Mouse (Mus musculus) liver (tissue): Measurements from ENCODE around the gene Angptl6.

Source experiments
- DNase-seq: peaks from one replicate; pipeline ENCODE4 v3.0.0-alpha.2; 2020; ENCODE audit warnings: mixed read lengths

Gene Angptl6

GRCm38 (mm10) chr9:20878710-20879065, 839 bp downstream of the Angptl6 start:
- no peak for DNase-seq

- peak; percentile 99 for DNase-seq
These were observed 1.4 kb downstream of the Angptl6 start for GRCm38 (mm10) chr9:20878041-20878709.

GRCm38 (mm10) chr9:20877118-20878040, 2.1 kb downstream of the Angptl6 start:
- DNase-seq: no peak

DNA sequence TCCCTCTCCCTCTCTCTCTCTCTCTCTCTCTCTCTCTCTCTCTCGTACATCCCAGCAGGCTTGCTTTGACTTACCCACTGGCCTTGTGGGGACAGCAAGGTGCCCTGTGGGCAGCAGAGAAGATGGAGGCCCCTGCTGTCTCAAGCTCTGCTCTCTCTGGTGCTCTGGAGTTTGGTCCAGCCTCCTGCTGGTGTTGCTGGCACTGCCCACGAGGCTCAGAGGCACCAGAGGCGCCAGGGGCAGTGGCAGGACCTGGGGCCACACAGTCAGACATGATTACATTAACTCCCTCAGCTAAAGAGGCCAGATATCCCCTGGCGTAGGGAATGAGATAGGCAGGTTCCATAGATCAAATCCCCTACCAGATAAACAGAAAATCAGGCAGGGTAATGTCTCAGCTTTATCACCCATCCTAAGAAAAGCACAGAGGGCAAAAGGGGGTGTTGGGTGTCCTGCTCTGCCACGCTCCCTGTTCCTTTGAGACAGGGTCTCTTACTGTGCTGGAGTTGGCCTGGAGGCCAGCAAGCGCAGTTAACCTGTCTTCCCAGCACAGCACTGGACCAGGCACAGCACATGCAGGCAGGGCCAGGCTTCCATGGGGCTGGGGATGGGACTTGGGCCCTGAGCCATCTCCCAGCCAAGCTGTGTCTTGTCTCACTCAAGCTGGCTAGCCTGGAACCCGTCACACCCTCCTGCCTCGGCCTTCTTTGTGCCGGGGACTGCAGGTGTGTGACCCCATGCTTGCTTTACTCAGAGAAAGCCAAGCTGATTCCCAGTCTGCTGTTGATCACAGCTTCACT, 3.0 kb downstream of the Angptl6 start:
- no peak for DNase-seq

DNA sequence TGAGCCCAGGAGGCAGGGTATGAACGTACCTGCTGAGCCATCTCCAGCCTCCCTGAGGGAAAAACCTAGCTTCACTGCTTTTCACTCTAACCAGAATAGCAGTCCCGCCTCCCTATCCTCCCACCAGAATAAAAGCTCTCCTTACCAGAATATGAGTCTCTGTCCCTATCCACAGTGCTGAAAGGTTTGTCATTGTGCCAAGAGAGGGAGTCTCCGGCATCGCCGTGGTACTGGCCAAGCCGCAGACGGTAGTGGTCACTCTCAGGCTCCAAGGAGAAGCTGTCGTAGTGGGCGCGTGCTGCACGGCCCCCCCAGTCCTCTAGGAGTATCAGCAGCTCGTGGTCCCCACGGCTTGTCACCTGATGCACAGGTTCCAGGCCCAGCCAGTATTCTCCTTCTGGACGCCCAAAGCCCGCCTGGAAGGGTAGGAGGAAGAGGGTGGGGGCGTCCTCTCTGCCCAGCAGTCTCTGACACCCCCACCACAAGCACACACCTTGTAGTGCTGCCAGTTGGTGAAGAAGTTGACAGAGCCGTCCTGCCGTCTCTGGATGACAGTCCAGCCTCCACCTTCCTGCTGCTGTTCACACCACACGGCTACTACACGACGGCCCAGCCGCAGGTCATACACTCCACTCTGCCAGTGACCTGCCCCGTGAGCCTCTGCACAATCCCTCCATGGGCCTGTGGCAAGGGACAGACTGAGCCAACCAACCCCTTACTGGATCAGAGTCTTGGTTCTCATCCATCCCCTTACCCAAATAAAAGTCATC, 4.3 kb downstream of the Angptl6 start:
- no peak for DNase-seq

DNA sequence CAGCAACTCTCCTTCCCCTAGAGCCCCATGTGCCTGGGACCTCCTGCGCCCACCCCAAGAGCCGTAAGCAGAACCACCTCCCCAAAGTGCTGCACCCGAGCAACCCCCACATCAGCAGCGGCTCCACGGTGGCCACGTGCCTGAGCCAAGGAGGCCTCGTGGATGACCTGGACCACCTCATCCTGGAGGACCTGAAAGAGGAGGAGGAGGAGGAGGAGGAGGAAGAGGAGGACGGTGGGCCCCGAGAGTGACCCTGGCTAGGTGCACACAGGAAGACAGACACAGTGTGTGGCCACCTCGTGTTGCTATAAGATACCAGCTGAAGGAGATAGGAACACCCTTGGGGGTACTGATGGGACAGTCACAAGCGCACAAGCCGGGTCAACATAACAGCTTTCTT, 6.0 kb downstream of the Angptl6 start:
- DNase-seq: no peak

- DNase-seq: no peak
These were observed 6.5 kb downstream of the Angptl6 start for GRCm38 (mm10) chr9:20872991-20873390.

DNA sequence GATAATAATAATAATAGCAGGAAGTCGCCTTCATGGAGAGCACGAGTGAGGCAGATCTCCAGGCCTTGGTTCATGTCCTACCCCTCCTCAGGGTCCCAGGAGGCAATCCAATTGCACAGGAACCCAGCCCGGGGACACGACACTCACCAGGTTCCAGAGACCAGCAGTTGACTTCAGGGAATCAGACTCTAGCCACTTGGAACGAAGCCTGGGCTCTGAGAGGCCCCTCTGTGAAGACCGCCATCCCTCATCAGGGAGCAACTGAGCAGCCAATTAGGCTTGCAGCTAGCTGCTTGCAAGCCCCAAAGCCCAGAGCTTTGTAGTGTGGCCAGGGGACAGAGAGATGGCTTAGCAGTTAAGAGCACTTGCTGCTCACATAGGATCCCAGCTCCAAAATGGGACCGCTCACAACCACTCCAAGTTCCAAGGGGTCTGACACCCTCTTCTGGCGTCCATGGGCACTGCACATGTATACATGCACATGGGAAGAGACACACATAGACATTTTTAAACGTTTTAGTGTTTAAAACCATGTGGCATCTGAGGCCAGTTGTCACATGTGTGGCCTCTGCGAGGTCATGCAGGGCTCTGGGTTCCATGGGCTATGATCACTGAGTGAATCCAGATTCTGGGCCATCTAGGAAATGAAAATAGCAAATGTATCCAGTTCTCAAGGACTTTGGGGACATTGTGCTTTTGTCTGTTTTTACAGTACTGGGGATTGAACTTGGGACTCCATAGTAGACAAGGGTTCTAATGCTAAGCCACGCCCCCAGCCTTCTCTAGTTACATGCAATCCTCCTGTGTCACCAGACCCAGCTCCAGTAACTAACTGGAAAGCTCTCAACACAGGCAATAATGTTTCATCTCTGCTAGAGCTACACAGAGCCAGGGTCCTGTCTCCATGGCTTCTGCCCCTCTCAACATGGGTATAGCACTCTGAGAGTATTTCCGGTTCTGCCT, 9.0 kb downstream of the Angptl6 start:
- no peak for DNase-seq

DNA sequence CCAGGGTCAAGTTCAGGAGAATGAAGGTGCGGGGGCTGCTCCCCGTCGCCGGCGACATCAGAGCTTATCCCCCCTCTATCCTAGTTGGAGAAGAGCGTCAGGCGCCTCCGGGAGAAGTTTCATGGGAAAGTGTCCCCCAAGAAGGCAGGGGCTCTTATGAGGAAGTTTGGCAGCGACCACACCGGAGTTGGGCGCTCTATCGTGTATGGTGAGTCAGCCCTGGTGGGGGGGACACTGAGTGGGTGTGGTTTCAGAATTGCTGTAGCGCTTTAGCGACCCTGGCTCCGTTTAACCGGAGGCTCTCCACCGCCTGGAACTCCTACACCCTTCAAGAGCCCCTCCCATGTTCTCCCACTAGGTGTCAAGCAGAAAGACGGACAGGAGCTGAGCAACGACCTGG, 10.3 kb downstream of the Angptl6 start:
- DNase-seq: no peak

GRCm38 (mm10) chr9:20868448-20869001, 11.0 kb downstream of the Angptl6 start, which contains the start of gene A230050P20Rik:
TSS of gene A230050P20Rik (plus strand) at chr9:20868642.
- peak; percentile 46 for DNase-seq

DNA sequence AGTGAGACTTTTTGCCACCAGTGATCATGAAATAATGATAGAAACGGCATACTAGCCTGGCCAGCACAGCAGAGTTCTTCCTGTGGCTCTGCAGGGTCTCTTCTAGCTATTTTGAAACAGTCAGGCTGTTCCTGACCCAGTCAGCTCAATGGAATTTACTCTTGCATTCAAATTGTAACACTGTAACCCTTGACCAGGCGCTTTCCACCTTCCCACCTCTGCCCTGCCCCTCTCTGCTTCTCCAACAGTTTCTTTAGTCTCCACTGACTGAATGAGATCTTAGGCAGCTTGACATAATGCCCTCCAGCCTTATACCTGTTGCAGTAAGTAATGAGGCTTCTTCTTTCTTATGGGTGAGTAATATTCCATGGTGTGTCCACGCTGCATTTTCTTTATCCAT, 12.6 kb downstream of the Angptl6 start:
- DNase-seq: no peak

DNA sequence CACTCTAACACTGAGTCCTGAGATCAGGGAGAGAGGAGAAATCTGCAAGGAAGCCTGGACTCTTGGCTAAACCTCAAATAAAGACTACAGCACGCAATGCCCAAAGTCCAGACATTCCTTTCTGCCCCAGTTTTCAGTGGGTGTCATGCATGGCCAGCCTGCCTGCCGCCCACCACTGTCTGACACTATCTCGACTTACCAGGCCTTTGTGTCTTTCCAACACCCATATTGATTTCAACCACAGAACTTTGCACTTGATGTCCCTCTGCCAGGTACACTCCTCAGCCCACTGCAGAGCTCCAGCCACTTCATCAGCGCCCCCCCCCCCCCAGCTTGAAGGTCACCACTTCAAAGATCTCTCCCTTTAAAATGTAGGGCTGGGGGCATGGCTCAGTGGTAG, 17.3 kb downstream of the Angptl6 start:
- no peak for DNase-seq

- DNase-seq: peak; percentile 53
These were observed 17.7 kb downstream of the Angptl6 start for GRCm38 (mm10) chr9:20861821-20862220.

GRCm38 (mm10) chr9:20859926-20860325, 19.6 kb downstream of the Angptl6 start:
- no peak for DNase-seq

- DNase-seq: peak; percentile 70
These were observed 22.4 kb downstream of the Angptl6 start for GRCm38 (mm10) chr9:20857131-20857530.

- no peak for DNase-seq
These were observed 29.3 kb downstream of the Angptl6 start for GRCm38 (mm10) chr9:20850179-20850578.

DNA sequence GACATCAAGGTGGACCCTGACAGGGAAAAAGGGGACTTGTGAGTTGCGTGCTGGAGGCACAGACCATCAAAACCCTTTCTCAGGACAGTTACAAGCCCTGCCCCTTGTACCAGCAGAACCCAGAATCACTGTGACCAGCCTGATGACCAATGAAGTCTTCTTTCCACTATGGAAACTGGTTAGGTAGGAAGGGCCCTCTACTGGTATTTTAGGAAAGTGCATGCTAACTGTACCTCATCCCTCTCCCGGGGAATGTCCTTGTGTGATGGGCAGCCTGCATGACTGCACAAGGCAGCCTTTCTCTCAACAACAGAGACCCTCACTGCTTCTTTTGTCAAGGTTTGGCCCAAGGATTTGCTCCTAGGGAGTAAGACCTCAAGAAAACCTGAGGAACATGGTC, 36.9 kb downstream of the Angptl6 start:
- no peak for DNase-seq

- no peak for DNase-seq
These were observed 37.3 kb downstream of the Angptl6 start for GRCm38 (mm10) chr9:20842211-20842610.

DNA sequence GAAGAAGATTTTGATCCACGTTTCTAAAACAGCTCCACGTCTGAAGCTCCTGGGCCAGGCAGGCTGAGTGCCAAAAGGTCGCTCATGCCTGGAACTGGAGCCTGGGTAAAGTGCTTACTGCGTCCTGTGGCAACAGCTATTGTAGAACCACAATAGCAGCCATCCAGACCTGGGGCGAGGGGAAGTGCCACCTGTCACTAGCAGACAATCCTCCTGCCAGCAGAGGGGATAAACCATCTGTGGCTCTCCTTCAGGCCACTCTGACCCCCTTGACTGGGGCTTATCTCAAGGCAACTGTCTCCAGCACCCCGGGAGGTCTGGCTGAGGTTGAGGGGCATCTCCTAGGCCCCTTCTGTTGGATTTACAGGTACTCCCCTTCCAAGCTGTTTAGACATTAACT, 40.6 kb downstream of the Angptl6 start:
- DNase-seq: no peak

DNA sequence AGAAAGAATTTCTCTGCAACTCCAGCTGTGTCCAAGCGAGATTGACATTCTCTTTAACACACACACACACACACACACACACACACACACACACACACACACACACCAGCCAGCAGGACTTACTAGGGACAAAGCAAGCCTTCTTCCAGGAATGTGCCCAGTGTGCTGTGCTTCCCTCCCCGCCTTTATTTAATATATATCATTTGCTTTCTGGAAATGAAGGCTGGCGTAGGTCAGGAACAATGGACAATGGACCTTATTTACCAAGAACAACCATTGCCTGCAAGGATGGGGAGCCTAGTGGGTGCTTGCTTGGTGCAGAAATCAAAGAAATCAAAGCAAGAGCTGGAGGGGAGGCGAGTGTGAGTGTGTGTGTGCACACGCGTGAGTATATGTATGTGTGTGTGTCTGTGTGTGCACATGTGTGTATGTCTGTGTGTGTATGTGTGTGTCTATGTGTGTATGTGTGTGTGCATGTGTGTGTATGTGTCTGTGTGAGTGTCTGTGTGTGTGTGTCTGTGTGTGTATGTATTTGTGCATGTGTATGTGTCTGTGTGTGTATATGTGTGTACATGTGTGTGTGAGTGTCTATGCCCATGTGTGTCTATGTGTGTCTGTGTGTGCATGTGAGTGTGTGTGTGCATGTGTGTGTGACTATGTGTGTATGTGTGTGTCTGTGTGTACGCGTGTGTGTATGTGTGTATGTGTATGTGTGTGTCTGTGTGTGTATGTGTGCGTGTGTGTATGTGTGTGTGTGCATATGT, 42.2 kb downstream of the Angptl6 start:
- DNase-seq: no peak
